Mouse (Mus musculus) bone marrow, adult 2 months (tissue): ENCODE measurements around the gene Tfb1m. TPM values are rescaled to one million over a fixed set of nuclear protein-coding genes. Genes with fewer than 3 reads are reported as not detected.

ENCODE experiments used
- H3K27ac ChIP-seq: fragments of 200-500 bp; 2 replicates; pipeline ENCODE4 v1.5.1; 2012; ENCODE audit warnings: low read depth, mild to moderate bottlenecking, control low read depth, inconsistent platforms, low read length; ENCODE audit not compliant: control insufficient read depth, poor library complexity, insufficient read depth
- H3K4me1 ChIP-seq: fragments of 200-500 bp; 2 replicates; pipeline ENCODE4 v1.6.1; 2011; ENCODE audit warnings: low read length; ENCODE audit not compliant: control insufficient read depth, insufficient read depth
- H3K4me3 ChIP-seq: fragments of 200-500 bp; replicated peaks from 2 replicates; pipeline ENCODE3; 2011; ENCODE audit warnings: mild to moderate bottlenecking, low read depth, low read length, control low read depth; ENCODE audit not compliant: control insufficient read depth
- CTCF ChIP-seq: fragments of 200-500 bp; IDR thresholded peaks from 2 replicates; pipeline ENCODE4 v1.5.1; 2011; ENCODE audit warnings: low read length, control low read depth; ENCODE audit not compliant: control insufficient read depth, insufficient read depth
- POLR2A ChIP-seq: fragments of 200-500 bp; IDR thresholded peaks from 2 replicates; pipeline ENCODE4 v1.6.1; 2011; ENCODE audit warnings: low read depth, mild to moderate bottlenecking, control low read depth, low read length, borderline replicate concordance; ENCODE audit not compliant: control insufficient read depth
- WGBS: fragments of 180-500 bp; shearing (Covaris S2); methylation state at CpG from one replicate; pipeline ENCODE4 v1.1.7; 2018; 5-methylcytosine and 5-hydroxymethylcytosine counted together
- polyA plus RNA-seq: library from polyadenylated mRNA; stranded (reverse); fragments of >200 nt; gene quantifications from 2 replicates; pipeline ENCODE4 v1.2.4, GENCODE M21; 2011; ENCODE audit warnings: low replicate concordance; ENCODE audit not compliant: missing spikeins, insufficient read depth, insufficient read length

The Tfb1m gene
- polyA plus RNA-seq, 1 experiment, result 5.8 TPM

DNA sequence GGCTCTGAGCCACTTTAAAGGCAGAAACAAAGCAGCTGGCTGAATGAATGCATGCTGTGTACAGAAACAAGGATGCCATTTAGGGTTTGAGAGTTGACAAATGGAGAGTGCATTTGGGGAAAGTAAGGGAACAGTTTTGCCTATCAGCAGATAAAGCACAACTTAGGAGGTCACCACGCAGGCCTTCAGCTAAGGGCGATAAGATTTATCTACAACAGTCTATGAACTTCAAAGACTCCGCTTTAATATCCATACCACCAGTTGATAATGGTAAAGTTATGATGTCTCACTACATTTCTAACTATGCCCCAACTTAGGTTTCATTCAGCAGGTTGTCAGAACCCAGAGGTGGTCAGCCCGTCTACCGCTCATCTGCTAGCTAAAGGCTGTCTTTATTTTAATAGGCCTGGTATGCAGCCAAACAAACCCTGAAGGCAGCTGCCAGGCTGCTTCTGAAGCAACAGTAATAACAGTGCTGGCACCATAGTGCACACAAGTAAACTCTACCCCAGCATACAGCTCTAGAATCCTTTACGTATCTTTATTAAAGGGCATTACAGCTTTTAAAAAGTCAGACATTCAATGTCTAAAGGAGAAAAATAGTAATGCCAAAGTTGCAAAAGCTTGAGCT is 29.6 kb downstream of the Tfb1m start:
- Histone ChIP-seq H3K4me1 (no peaks in the 10 kb centered on the region), H3K4me3 (no peak overlapping the region), H3K27ac (no peak overlapping the region)
- WGBS, result 71% methylated on average over 6 of the region's 6 CpGs
- TF ChIP-seq POLR2A (no peak), CTCF (no peak)

DNA sequence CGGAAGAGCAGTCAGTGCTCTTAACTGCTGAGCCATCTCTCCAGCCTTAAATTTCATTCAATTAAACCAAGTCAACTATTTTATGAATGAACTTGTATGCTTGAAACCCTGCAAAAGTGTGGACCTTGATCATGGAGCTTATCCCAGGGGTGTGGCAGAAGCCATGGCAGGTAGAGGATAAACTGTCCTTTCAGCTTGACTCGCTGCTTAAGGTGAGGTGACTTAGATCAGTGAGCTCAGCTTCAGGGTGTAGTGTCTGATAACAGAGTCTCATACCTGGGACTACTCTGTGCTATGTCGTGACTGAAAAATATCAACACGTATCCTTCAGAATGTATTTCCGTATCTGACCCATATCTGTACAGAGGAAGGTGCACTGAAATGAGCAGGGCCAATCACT is 37.2 kb downstream of the Tfb1m start:
- H3K4me3 ChIP-seq, result no peak overlapping the region
- no peak for TF ChIP-seq CTCF
- TF ChIP-seq POLR2A, result no peak
- H3K4me1 ChIP-seq, result no peaks in the 10 kb centered on the region
- H3K27ac ChIP-seq, result no peak overlapping the region
- 82% methylated on average over 5 of the region's 5 CpGs for WGBS

DNA sequence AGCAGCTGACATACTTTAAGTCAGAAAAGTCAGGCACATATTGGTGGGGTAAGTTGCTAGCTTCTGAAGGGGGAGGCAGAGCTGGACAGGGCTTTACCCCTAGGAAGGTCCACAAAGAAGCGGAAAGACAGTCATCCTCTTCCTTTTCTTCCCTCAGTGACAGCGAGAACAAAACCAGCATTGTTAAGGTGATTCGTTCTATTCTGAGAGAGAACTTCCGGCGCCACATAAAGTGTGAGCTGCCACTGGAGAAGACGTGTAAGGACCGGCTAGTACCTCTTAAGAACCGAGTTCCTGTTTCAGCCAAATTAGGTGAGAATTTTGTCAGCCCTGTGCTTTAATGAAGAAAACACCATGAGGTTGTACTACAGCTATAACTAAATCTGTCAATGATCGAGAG is 41.2 kb downstream of the Tfb1m start:
- TF ChIP-seq POLR2A (no peak), CTCF (no peak)
- WGBS, result 64% methylated on average over 9 of the region's 9 CpGs
- Histone ChIP-seq H3K4me3 (no peak overlapping the region), H3K4me1 (0 out of 2 replicates have a peak, but pooled peaks cover 1% of the 10 kb centered on the region), H3K27ac (no peak overlapping the region)

DNA sequence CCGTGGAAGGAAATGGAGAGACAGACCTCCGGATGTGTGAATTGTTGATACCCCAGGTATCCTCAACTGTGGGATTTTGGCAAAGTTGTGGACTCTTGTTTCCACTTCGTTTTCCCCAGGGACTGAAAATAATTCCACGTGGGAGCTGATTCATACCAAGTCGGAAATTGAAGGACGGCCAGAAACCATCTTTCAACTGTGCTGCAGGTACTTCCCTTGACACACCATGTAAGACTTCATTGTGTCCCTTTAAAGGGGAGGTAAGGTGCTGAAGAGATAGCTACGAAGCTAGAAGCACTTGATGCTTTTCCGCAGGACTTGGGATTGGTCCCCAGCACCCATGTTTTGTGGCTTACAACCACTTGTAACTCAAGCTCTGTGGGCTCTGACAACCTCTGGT is 41.7 kb downstream of the Tfb1m start:
- no peak overlapping the region for H3K4me3 ChIP-seq
- no peak overlapping the region for H3K27ac ChIP-seq
- TF ChIP-seq CTCF, result no peak
- no peak for TF ChIP-seq POLR2A
- 0 out of 2 replicates have a peak, but pooled peaks cover 1% of the 10 kb centered on the region for H3K4me1 ChIP-seq
- 86% methylated on average over 8 of the region's 8 CpGs for WGBS

DNA sequence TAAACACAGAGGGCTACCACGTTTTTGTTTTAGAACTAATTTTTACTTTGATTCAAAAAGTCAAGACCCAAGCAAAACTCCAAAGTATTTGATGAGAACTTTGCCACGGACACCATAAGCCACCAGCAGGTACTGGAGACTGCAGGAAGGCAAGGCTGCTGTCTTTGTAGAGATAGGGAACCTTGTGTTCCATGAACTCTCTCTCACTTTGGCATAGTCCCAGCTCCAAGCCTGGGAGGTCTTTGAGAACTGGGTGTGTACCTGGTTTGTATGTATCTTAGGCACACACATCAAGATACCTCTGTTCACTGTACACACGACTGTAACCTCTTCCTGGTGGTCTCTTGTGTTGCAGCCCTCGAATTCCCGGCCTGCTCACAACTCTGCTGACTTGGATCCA is 43.3 kb downstream of the Tfb1m start:
- 74% methylated on average over 5 of the region's 5 CpGs for WGBS
- Histone ChIP-seq H3K27ac (no peak overlapping the region), H3K4me1 (0 out of 2 replicates have a peak, but pooled peaks cover 1% of the 10 kb centered on the region), H3K4me3 (no peak overlapping the region)
- TF ChIP-seq CTCF (no peak), POLR2A (no peak)

DNA sequence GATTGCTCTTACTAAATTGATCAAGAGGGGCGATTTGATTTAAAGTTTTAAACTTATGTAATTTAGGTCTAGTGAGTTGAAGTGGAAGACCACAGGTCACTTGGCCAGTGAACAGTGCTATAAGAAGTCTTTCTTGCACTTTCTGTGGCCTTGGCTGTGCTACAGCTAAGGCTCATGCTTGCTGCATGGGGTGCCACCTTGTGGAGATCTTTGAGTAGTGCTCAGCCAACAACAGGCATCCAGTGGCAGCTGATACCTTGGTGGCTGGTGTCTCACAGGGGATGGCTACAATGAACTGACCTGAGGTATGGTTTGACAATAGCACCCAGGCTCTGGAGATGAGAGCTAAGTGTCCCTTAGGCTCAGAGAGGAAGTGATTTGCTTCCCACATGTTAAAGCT is 47.7 kb downstream of the Tfb1m start:
- Histone ChIP-seq H3K27ac (no peak overlapping the region), H3K4me1 (0 out of 2 replicates have a peak, but pooled peaks cover 1% of the 10 kb centered on the region), H3K4me3 (no peak overlapping the region)
- TF ChIP-seq POLR2A (no peak), CTCF (peak; percentile 86)
- 27% methylated on average over 1 of the region's 1 CpGs for WGBS

GRCm38 (mm10) chr17:3506508-3506907 is 51.1 kb downstream of the Tfb1m start:
- Histone ChIP-seq H3K4me3 (no peak overlapping the region), H3K27ac (no peak overlapping the region), H3K4me1 (no peaks in the 10 kb centered on the region)
- 34% methylated on average over 8 of the region's 8 CpGs for WGBS
- TF ChIP-seq POLR2A, result no peak
- TF ChIP-seq CTCF, result no peak

GRCm38 (mm10) chr17:3505711-3506110 is 51.9 kb downstream of the Tfb1m start:
- no peak overlapping the region for H3K4me3 ChIP-seq
- WGBS, result 70% methylated on average over 1 of the region's 1 CpGs
- no peak for TF ChIP-seq CTCF
- no peak for TF ChIP-seq POLR2A
- H3K27ac ChIP-seq, result no peak overlapping the region
- H3K4me1 ChIP-seq, result no peaks in the 10 kb centered on the region

GRCm38 (mm10) chr17:3500936-3501335 is 56.6 kb downstream of the Tfb1m start:
- Histone ChIP-seq H3K27ac (no peak overlapping the region), H3K4me3 (no peak overlapping the region), H3K4me1 (no peaks in the 10 kb centered on the region)
- no peak for TF ChIP-seq CTCF
- no peak for TF ChIP-seq POLR2A
- WGBS, result 71% methylated on average over 4 of the region's 4 CpGs
